Mouse (Mus musculus): ENCODE measurements at regions not wholly inside any gene's neighbourhood (a gene's known extent, or its start where the extent isn't known, plus 50 kb on each side); places are given as distances from the start of the nearest gene placed in this dataset.

DNA sequence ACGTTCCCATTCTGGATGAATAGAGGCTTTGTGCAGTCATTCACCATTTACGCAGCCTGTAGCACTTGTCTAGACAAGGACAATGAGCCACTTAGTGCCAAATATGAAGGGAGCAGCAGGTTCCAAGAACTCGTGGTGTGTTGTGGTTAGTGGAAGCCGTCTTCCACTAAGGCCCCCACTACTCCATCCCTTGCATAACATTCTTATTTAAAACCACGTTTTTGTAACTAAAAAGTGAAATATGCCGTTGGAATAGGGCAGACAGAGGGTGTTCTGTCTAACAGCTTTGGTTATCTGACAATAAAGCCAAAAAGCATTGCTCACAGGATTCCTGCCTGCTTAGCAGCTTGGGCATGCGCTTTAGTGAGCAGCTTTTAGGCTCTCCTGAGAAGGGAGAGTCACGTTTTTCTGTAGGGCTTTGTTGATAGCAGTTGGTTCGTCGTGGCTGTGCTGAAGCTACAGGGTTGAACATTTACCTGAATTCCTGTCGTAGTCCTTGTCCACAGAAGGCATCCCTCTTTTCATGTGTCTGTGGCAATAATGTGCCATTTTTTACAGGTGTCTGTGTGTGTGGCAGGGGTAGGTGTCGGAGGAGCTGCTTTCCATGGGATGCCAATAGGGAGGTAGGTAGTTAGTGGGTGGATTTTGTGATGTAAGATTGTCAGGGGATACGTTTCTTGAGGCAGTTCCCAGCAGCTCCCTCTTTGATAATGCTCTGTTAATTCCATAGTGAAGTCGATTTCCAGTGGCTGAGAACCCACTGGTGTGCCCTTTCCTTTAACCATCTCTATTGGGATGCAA, 221.9 kb downstream of the 1700064H15Rik start:
- no peak for ATAC-seq (replicated peaks; ENCODE audit: low read depth, poor library complexity, severe bottlenecking)

GRCm38 (mm10) chr3:19385675-19386074, 242.8 kb downstream of the 1700064H15Rik start:
- ATAC-seq (replicated peaks; ENCODE audit: low read depth, poor library complexity, severe bottlenecking), result no peak

- peak; percentile 68 for ATAC-seq (replicated peaks; ENCODE audit: low read depth, poor library complexity, severe bottlenecking)
Measured at GRCm38 (mm10) chr3:19368998-19369397, 259.5 kb downstream of the 1700064H15Rik start.

DNA sequence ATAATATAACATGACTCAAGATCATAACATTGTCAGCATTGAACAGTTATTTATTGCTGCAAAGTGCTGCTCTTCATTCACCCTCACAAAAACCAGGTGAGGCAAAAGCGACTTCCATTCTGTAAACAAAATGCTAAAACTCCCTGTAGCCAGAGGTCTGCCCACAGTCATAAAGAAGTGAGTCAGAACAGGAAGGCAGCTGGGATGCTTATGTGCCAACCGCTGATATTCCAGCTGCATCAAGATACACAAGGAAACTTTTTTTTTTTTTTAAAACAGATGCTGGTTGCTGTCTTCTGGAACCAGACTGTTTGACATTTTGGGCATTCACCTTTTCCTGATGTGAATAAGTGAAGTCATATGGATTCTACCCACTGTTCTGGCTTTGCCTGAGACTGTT, 260.7 kb downstream of the 1700064H15Rik start:
- ATAC-seq (replicated peaks; ENCODE audit: low read depth, poor library complexity, severe bottlenecking), result no peak
